Mouse (Mus musculus) 3T3-L1 (cell line): ENCODE data around the gene Ube2e2.

Source experiments
- DNase-seq: peaks from one replicate; pipeline ENCODE4 v3.0.0-alpha.2; 2015; ENCODE audit warnings: low read depth, low spot score

Ube2e2 gene

GRCm38 (mm10) chr14:18893947-18894445 is at the start of gene Ube2e2:
Gene Ube2e2, minus strand, starts transcription at chr14:18894267.
- DNase-seq = peak; percentile 12

- peak; percentile 80 for DNase-seq
Observed at GRCm38 (mm10) chr14:18940068-18940467, 46.0 kb upstream of the Ube2e2 start.

- no peak for DNase-seq
Observed at GRCm38 (mm10) chr14:18903553-18903952, 9.5 kb upstream of the Ube2e2 start.

GRCm38 (mm10) chr14:18893121-18893946 is 733 bp downstream of the Ube2e2 start:
- DNase-seq = peak; percentile 81

- peak; percentile 48 for DNase-seq
Observed at GRCm38 (mm10) chr14:18889571-18889970, 4.5 kb downstream of the Ube2e2 start.

GRCm38 (mm10) chr14:18882493-18882892 is 11.6 kb downstream of the Ube2e2 start:
- DNase-seq = no peak

- no peak for DNase-seq
Observed at GRCm38 (mm10) chr14:18870716-18871115, 23.4 kb downstream of the Ube2e2 start.

- DNase-seq = no peak
Observed at GRCm38 (mm10) chr14:18828661-18829060, 65.4 kb downstream of the Ube2e2 start.

- no peak for DNase-seq
Observed at GRCm38 (mm10) chr14:18826753-18827152, 67.3 kb downstream of the Ube2e2 start.

GRCm38 (mm10) chr14:18820713-18821112 is 73.4 kb downstream of the Ube2e2 start:
- DNase-seq = peak; percentile 49

- no peak for DNase-seq
Observed at GRCm38 (mm10) chr14:18796857-18797256, 97.2 kb downstream of the Ube2e2 start.

- no peak for DNase-seq
Observed at GRCm38 (mm10) chr14:18795787-18796186, 98.3 kb downstream of the Ube2e2 start.

GRCm38 (mm10) chr14:18778993-18779675 is 114.9 kb downstream of the Ube2e2 start:
- DNase-seq = peak; percentile 67

- no peak for DNase-seq
Observed at GRCm38 (mm10) chr14:18778241-18778640, 115.8 kb downstream of the Ube2e2 start.

- DNase-seq = no peak
Observed at GRCm38 (mm10) chr14:18776132-18776531, 117.9 kb downstream of the Ube2e2 start.

GRCm38 (mm10) chr14:18773724-18774123 is 120.3 kb downstream of the Ube2e2 start:
- DNase-seq = peak; percentile 95

- DNase-seq = no peak
Observed at GRCm38 (mm10) chr14:18759601-18760356, 134.3 kb downstream of the Ube2e2 start.

GRCm38 (mm10) chr14:18758595-18759532 is 135.2 kb downstream of the Ube2e2 start:
- DNase-seq = no peak

- DNase-seq = no peak
Observed at GRCm38 (mm10) chr14:18758003-18758402, 136.1 kb downstream of the Ube2e2 start.

GRCm38 (mm10) chr14:18755410-18755809 is 138.7 kb downstream of the Ube2e2 start:
- DNase-seq = no peak

- DNase-seq = no peak
Observed at GRCm38 (mm10) chr14:18754595-18754994, 139.5 kb downstream of the Ube2e2 start.
